Mouse (Mus musculus) granulocyte monocyte progenitor cell, adult 5-6 weeks (primary cell): ENCODE data around the gene Syne1. TPM values are rescaled to one million over a fixed set of nuclear protein-coding genes. Genes with fewer than 3 reads are reported as not detected.

Source experiments
- ATAC-seq: replicated peaks from 2 replicates; pipeline ENCODE4 v1.8.0; 2016; ENCODE audit warnings: mild to moderate bottlenecking, moderate TSS enrichment, inconsistent platforms; ENCODE audit not compliant: poor library complexity, severe bottlenecking
- total RNA-seq, 2 experiments: library from RNA; stranded (forward) in 1 of 2; stranded (reverse) in 1 of 2; fragments of 200-712, 200-1000 nt in 1 of 2; fragments of >200 nt in 1 of 2; fragmentation: Nextera tagmentation in 1 of 2; gene quantifications; 2 replicates each; pipeline ENCODE4 v1.2.3; 2014 to 2017

The Syne1 gene
- total RNA-seq, 2 experiments from 2014 or later, result 23.7 to 30.7 TPM

DNA sequence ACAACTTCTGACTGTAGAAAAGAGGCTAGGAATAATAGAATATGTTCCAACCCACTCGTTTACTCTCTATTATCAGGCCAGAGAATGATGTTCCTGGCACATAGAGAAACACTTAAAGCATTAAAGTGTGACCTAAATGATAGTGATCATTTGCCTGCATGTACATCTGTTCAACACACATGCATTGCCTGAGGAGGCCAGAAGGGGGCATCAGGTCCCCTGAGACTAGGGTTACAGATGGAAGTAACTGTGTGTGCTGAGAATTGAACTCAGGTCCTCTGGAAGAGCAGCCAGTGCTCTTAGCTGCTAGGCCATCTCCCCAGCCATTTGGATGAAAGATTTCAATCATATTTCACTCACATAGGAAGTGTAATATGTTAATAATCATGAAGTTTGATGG, 380.9 kb downstream of the Syne1 start:
- ATAC-seq, result no peak

DNA sequence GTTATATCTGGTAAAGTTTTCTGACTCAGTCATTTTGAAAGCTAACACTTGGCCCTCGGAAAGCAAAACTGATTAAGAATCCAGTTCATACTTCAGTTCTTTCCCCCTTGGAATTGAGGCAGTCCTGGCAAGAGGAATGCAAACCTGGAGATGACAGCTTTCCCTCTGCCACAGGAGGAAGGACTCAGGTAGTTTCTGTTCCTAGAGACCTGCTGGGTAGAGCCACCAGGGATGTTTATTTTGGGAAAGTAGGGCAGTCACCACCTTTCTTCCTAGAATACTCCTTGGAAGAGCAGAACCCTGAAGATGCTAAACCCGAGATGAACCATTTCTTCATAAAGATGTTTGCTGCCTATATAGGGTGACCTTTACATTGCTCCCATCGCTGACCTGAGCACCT, 383.8 kb downstream of the Syne1 start:
- ATAC-seq, result no peak

DNA sequence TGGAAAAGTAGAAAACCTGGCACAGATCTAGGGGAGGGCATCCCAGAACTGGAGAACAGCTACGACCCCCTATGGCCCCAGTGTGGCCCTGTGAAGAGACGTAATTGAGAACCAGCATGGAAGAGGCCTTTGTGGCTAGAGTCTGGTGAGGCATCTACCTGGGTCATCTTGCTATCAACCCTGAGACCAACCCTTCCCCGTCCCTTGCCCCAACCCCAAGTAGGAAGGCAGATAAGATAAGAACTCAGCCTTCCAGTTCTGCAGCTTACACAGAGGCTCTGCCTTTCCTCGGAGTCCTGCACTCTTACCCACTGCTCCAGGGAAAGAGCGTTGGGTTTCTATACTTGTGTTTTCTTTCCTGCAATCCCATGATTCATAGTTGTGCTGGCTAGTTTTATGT, 385.8 kb downstream of the Syne1 start:
- ATAC-seq, result no peak

DNA sequence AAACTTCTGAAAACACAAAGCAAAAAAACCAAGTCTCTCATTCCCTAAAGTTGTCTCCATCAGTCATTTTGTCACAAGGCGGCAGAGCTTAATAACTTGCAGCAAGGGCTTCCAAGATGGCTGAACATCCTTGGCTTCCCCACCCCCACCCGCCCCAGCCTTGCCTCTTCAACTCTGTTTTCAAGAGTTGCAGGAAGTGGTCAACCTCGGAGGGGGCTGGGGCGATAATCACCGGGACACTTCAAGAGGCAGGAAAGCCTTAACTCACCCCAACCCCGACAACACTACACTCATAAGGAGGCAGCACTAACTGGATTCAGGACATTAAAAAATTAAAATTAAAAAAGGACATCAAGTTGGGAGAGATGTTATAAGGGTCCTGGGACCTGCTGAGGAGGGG, 387.5 kb downstream of the Syne1 start:
- ATAC-seq, result peak; percentile 38

DNA sequence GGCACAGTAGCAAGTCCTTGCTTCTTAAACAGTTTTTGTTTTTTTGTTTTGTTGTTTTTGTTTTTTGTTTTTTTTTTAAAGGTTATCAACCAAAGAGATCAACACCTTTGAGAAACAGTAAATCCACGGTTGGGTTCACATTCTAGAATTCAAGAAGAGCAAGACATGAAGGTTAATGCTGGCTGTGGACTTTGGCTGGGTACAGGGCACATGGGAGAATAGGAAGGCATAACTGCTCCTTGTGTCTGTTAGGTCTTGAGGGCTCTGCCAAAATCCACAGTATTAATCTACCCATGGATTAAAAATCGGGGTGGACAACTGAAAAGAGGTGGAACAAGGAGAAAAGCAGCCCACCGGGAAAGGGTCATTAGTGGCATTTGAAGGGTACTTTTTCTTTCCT, 388.0 kb downstream of the Syne1 start:
- no peak for ATAC-seq

DNA sequence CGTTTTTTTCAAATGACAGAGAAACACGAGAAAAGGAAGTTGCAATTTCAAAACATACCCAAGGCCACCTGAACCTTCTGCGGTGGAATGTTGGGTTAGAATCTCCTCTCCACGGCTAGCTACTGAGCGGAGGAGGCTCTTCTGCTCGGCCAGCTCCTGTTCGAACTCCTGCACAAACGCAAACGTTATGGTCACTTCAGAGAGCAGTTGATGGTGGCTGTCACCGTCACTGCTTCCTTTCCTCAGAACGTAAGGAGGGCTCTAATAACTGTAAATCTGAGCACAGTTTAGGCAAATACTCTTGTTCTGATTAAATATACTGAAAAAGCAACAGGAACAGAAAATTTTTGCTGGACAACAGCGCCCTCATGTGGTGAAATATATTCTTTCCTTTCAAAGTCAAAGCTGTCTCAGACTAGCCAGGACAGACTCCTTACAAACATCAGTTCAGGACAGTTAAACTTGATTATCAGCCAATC, 389.8 kb downstream of the Syne1 start:
- ATAC-seq, result peak; percentile 77

DNA sequence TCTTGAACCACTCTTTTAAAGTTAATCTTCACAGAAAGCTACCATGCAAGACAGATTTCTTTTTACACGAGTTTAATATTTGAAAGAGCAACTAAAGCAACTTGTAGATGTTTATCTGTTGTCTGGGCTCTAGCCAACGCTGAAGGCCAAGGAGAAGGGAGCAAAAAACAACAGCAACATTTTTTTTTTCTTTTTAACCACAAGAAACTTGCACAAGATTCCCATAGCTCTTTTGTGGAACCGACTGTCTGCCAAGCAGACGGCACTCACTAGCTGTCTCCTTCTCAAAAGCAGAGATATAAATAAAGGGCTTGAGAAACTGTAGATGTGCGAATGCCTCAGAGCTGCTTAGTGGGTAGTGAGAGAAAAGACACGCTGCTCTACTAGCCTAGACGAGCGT, 391.6 kb downstream of the Syne1 start:
- peak; percentile 42 for ATAC-seq

DNA sequence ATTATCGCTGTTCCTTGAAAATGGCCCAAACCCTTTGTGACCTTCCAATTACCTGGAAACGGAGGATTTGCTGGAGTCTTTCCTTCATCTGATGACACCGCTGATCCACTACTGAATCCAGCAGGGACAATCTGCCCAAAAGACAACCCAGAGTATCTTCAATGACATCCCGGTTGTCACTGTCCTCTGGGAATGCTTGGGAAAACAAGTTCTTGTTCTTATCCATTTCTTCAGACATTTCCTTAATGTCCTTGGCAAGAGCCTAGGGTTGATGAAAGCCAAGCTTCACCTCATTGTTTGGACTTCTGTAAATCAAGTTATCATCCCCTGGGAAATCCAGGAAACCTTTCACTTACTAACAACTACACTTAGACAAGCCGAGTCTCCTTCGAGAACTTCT, 398.2 kb downstream of the Syne1 start:
- no peak for ATAC-seq

DNA sequence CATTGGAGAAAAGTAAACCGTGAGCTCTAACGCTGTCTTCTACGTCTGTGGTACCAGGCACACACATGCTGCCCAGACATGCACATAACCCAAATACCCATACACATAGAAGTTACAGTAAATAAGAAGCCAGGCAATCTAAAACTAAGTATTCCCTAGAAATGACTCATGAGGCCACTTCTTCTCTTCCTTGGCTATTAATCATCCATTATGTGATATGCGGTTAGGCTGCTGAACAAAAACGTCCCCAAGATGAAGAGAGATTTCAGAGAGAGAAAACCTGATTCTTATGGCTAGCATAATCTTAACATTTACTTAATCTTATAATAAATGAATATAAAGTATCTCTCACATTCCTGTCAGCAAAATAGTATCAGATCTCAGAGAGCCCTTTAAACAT, 409.8 kb downstream of the Syne1 start:
- ATAC-seq, result no peak

DNA sequence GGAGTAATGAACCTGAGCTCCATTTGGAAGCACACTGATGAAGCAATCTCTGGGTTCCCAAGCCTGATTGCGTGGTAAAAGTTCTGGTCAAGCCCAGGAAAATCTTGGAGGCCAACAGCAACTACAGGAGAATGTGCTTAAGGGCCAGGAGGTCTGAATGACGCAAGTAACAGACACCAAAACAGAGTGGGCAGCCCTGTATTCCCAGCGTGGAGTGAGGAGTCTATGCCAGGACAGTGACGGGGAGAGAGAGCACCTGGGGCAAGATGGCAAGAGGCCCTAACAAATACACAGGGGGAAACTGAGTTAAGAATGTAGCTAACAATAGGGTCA, 411.4 kb downstream of the Syne1 start:
- no peak for ATAC-seq

DNA sequence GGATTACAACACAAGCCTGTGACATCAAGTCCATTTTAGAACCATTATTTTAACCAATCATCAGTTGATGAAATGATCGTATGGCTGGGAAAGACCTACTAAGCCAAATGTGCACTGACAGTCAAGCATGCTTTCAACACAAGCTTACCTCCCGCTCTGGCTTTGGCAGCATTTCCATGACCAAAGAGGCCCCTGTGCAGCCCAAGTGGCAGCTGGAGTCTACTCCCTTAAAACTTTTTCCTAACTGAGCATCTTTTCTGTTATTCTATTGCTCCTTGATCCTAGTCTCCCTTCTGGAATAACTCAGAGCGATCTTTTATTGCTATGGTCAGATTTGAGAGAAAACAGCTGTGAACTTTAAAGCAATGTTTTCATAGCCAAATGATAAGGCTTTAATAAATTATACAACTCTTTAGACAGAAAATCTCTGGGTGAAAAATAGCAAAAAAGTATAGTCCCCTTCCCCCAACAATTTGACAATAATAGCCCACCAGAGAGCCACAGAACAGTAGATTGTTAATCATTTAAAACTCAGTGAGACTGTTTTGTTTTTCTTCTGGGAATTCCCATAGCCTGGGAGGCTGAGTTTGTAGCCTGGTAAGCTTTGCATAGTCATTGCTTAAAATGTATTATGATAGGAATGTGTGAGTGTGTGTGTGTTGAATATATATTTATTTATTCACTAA, 411.9 kb downstream of the Syne1 start:
- no peak for ATAC-seq

DNA sequence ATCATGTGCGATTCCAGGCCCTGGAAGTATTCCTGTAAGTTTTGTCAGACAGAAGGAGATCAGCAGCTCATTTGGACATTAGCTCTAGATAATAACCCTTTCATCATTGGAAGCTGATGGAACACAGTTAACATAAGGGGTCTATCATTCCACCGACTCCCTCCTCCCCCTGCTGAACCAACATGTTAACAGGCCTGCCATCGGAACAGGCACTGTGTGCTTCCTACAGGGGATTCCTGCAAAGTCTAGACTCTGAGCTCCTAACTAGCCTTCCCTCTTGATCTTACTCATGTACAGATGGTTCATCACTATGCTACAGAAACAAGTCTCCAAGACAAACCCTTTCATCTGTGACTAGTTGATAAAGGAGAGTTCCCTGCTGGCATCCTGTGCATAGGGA, 419.2 kb downstream of the Syne1 start:
- no peak for ATAC-seq

DNA sequence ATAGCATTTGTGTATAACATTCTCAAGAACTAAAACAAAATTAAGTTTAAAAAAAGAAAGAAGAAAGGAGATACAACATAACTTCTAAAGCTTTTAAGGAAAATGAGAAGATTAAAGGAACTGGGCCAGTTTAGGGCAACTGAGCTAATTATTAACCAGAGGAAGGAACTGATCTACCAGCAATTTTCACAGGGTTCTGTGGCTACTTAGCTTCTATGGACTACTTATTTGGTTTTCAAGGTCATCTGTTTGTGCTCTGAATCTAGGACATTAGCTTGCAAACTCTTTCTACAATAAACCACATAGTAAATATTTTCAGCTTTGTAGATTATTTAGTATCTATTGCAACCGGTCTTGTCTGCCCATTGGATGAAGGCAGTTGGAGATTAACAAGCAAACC, 420.8 kb downstream of the Syne1 start:
- no peak for ATAC-seq

DNA sequence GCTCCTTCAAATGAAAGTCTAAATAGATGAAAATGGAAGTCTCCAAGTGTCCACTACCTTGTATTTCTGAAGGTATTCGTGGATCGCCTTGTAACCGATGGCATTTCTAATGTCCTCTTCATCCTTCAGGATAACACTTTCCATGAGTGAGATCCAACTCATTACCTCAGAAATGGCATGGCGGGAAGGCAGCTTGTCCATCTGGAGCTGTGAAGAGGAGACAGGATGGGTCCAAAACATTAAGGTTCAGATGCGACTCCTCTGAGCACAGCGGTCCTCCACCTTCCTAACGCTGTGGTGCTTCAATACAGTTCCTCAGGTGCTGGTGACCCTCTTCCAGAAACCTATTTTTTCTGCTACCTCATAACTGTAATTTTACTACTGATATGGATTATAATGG, 426.5 kb downstream of the Syne1 start:
- no peak for ATAC-seq

DNA sequence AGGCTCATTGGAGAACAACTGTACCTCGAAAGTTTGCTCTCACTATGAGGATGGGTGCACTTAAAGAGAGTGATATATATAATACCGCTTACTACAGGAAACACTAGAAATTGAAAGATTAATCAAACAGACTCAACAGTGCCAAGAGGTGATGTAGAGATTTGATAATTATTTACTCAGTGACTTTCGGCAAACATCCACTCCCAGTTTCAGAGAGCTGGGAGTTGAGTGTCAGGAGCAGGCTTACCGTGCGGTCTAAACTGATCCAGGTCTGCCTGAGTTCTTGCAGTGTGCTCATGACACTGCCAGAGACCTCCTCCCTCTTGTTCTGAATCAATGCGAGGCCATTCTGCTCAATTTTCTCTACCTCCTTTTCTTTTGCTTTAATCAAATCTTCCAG, 434.6 kb downstream of the Syne1 start:
- no peak for ATAC-seq

DNA sequence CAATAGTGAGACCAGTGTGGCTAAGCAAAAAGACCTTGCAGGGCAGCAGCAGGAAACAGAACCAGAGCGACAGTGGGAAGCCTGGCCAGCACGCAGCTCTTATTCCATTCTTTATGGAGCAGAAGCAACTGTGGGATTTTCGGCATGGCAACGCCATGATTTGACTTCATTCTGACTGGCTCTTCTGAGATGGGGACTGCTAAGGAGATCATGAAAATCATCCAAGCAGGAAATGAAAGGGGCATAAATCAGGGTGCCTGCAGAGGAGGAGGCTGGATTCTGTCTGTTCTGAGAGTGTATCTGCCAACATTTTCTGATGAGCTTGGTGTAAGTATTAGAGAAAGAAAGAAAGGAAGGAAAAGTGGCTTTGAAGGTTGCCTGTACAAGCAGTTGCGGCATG, 435.1 kb downstream of the Syne1 start:
- no peak for ATAC-seq

DNA sequence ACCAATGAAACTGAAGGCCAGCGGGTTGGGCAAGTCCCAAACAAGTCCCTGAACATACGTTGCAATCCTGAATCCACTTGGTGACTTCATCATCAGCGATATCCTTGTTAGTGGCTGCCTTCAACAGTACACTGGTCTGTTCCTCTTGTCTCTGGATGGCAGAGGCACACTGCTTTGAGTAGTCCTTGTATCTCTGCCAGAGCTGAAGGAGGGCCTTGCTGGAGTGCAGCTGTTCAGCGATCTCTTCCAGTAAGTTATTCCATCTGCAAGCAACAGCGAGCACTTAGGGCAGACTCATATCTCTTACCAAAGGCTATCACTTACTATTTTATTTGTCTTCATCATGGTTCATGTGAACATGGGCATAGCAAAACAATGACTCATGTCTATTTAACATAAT, 440.5 kb downstream of the Syne1 start:
- ATAC-seq, result no peak

DNA sequence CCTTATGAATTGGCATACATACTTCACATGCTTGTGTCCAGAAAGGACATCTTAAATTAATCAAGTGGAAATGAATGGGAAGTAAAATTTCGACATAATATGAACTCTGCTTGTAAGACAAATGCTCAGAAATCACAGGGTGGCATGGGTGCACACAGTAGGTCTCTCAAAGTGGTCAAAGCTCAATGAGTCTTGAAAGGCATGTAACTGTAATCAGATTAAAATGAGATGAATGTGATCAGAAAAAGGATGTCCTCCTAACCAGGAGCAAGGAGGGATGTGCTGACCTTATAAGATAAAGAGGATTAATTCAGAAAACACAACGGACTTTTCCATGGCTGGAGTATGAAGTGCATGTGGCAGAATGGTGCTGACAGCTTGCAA, 453.5 kb downstream of the Syne1 start:
- ATAC-seq, result no peak

DNA sequence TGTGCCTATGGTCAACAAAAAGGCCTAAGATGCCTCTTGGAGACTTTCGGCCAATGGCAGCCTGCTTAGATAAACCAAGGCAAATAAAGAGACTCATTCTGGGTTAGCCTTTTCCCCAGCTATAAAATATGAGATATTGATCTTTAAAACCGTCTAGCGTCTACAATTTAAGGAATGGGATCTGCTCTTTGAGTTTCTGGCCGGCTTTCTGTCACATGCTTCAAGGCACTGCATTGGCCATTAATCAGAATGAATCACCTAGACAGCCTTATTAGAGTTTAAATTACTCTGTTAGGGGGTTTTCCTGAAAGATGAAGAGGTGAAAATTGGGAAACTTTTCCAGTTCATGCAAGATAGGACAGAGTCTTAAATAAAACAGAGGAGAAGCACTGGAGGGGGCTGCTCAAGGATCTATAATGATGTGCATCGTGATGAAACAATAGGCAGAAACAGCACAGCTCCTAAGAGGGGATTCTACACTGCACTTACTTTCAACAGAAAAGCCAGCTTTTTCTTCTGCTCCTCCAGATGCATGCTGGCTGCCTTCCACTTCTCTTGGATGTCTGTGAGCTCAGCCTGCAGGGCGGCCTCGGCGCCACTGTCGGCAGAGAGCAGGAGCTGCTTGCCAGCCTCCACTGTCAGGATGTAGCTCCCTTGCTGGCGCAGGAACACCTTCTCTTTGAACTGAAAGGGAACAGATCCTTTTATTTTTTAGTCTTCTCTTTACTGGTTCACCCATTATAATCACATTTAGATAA, 454.1 kb downstream of the Syne1 start:
- no peak for ATAC-seq

DNA sequence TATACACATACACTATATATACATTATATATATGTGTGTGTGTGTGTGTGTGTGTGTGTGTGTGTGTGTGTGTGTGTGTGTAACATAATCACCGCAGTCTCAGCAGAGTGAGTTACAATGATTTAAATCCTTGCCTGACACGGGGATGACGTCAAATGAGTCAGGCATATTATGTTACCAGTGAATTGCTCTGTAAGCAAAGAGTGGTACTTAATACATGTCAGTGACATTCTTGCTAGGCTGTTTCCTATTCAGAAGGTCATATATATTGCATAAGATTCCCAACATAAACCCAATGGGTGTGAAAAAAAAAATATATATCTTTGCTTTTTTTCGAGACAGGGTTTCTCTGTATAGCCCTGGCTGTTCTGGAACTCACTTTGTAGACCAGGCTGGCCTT, 462.1 kb downstream of the Syne1 start:
- no peak for ATAC-seq

DNA sequence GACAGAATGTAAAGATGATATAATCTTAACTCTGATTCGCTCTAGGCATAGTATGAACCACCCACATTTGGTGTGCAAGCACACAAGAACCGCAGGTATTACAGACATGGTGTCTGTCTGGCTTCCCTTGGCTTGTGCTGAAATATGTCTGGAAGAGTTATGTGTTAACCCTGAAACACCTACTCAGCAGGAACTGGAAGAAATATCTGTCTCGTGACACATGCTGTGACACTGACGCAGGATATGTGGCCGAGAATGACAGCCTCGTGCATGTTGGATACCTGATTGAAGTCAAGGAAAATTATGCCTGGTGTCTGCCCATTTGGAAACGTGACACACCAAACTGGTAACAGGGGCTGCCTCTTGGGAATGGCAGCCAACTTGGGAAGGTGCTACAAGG, 463.9 kb downstream of the Syne1 start:
- no peak for ATAC-seq

DNA sequence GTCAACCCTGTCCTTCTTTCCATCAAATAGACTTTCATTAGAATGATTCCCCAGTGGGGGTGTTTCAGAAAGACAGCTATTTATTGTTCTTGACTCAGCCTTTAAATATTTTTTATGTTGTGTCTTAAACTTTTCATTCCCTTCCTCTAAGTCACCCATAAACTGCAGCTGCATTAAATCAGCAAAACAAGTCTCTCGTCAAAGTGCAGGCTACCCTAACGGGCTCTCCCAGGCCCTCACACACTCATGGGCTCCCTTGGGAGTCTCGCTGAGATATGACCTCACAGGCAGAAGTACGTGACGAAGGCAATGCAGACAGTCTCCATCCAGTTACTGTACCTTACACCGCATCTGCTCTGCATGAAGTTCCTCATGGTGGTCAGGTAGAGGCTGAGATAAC, 465.0 kb downstream of the Syne1 start:
- no peak for ATAC-seq
